Comparison of ENCODE assay signal across 11 mouse cellular contexts in the genomic region with DNA sequence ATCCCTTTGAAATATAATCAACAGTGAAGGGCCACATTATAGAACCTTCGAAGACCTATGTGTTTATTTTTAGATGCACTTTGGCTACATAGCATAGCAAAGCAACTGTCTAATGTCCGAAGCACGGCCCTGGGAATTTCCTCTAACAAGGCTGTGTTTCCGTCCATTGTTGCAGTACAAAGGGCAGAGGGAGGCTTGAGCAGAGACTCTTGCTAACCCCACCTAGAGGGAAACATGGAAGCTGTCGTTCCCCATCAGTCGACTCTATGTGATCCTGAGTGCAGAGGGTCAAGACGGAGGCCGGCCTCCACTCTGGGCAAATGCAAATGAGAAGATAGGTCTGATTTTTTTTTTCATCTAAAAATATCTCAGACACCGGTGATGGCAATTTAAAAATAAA. TPM values are rescaled to one million over a fixed set of nuclear protein-coding genes. Genes with fewer than 3 reads are reported as not detected.
DNase-seq lines count a peak whose midpoint lies in the region; ATAC-seq and TF ChIP-seq lines count a peak whose summit lies in the region.
"Had no signal": no experiment of that assay in that cellular context is flagged by ENCODE, and none has a peak within 500 bp of the region (broad histone marks: within the 10 kb centered on the region; RNA-seq: fewer than 3 reads in every experiment).

No protein-coding gene starts in this region.

- no peaks in the 10 kb centered on the region for H3K27me3 ChIP-seq in embryonic facial prominence, embryonic 14.5 days (replicated peaks; ENCODE audit: control insufficient read depth, insufficient read depth, low read length)
- 0 out of 2 replicates have a peak, but pooled peaks cover 3% of the 10 kb centered on the region for H3K27me3 ChIP-seq in embryonic facial prominence, embryonic 10.5 days (replicated peaks; ENCODE audit: low read depth, poor library complexity, severe bottlenecking)
- no peaks in the 10 kb centered on the region for H3K27me3 ChIP-seq in heart, embryonic 16.5 days (ENCODE audit: control insufficient read depth, insufficient read depth, low read length)
- no peaks in the 10 kb centered on the region for H3K27me3 ChIP-seq in lung, embryonic 14.5 days (ENCODE audit: insufficient read depth, low read length)
- H3K27me3 ChIP-seq: embryonic facial prominence, embryonic 15.5 days; Patski; stomach, embryonic 15.5 days had no signal

- H3K36me3 ChIP-seq in embryonic facial prominence, embryonic 14.5 days (ENCODE audit: control insufficient read depth, insufficient read depth, low read length): no peaks in the 10 kb centered on the region
- no peaks in the 10 kb centered on the region for H3K36me3 ChIP-seq in embryonic facial prominence, embryonic 10.5 days (replicated peaks)
- no peaks in the 10 kb centered on the region for H3K36me3 ChIP-seq in heart, embryonic 16.5 days (ENCODE audit: control insufficient read depth, insufficient read depth)
- H3K36me3 ChIP-seq in lung, embryonic 14.5 days (ENCODE audit: insufficient read depth): no peaks in the 10 kb centered on the region
- H3K36me3 ChIP-seq: embryonic facial prominence, embryonic 15.5 days; stomach, embryonic 15.5 days had no signal

- H3K9me3 ChIP-seq in embryonic facial prominence, embryonic 14.5 days (ENCODE audit: control insufficient read depth, low read length): no peaks in the 10 kb centered on the region
- H3K9me3 ChIP-seq in embryonic facial prominence, embryonic 10.5 days: no peaks in the 10 kb centered on the region
- H3K9me3 ChIP-seq in heart, embryonic 16.5 days (replicated peaks; ENCODE audit: control insufficient read depth, low read length): no peaks in the 10 kb centered on the region
- H3K9me3 ChIP-seq in lung, embryonic 14.5 days (ENCODE audit: low read depth, low read length): no peaks in the 10 kb centered on the region
- H3K9me3 ChIP-seq: embryonic facial prominence, embryonic 15.5 days; stomach, embryonic 15.5 days had no signal

- H3K27ac ChIP-seq in embryonic facial prominence, embryonic 14.5 days (replicated peaks; ENCODE audit: low read depth, low read length): no peak overlapping the region
- H3K27ac ChIP-seq in embryonic facial prominence, embryonic 10.5 days (replicated peaks): no peak overlapping the region
- peak overlapping the region; percentile 5; the same call in 1 of the 2 replicates for H3K27ac ChIP-seq in heart, embryonic 16.5 days (ENCODE audit: low read length)
- H3K27ac ChIP-seq in lung, embryonic 14.5 days (ENCODE audit: low read depth): no peak overlapping the region
- H3K27ac ChIP-seq: embryonic facial prominence, embryonic 15.5 days; stomach, embryonic 15.5 days had no signal

- H3K4me1 ChIP-seq in embryonic facial prominence, embryonic 14.5 days (ENCODE audit: control insufficient read depth, insufficient read depth, low read length): no peaks in the 10 kb centered on the region
- 0 out of 2 replicates have a peak, but pooled peaks cover 4% of the 10 kb centered on the region for H3K4me1 ChIP-seq in embryonic facial prominence, embryonic 10.5 days
- H3K4me1 ChIP-seq in heart, embryonic 16.5 days (ENCODE audit: control insufficient read depth, insufficient read depth, low read length): peaks cover 24% of the 10 kb centered on the region
- no peaks in the 10 kb centered on the region; the same call in 1 of the 2 replicates for H3K4me1 ChIP-seq in lung, embryonic 14.5 days (ENCODE audit: insufficient read depth)
- H3K4me1 ChIP-seq: embryonic facial prominence, embryonic 15.5 days; stomach, embryonic 15.5 days had no signal

- H3K9ac ChIP-seq in embryonic facial prominence, embryonic 14.5 days (ENCODE audit: low read depth, low read length): no peak overlapping the region
- H3K9ac ChIP-seq in heart, embryonic 16.5 days (ENCODE audit: low read length): no peak overlapping the region
- H3K9ac ChIP-seq in lung, embryonic 14.5 days: no peak overlapping the region
- H3K9ac ChIP-seq: embryonic facial prominence, embryonic 15.5 days; stomach, embryonic 15.5 days had no signal

- ATAC-seq in embryonic facial prominence, embryonic 14.5 days (ENCODE audit: low read depth): no peak
- peak; percentile 39; the same call in 1 of the 2 replicates for ATAC-seq in heart, embryonic 16.5 days (replicated peaks; ENCODE audit: extremely low read depth, insufficient read depth, low FRiP score)
- ATAC-seq in lung, embryonic 14.5 days (ENCODE audit: insufficient read depth): no peak
- ATAC-seq: Patski had no signal

- H3K4me3 ChIP-seq in embryonic facial prominence, embryonic 14.5 days (ENCODE audit: low read depth, low read length): no peak overlapping the region
- H3K4me3 ChIP-seq in embryonic facial prominence, embryonic 10.5 days: no peak overlapping the region
- no peak overlapping the region for H3K4me3 ChIP-seq in heart, embryonic 16.5 days (ENCODE audit: low read length)
- H3K4me3 ChIP-seq in lung, embryonic 14.5 days (ENCODE audit: low read depth, low read length): no peak overlapping the region
- H3K4me3 ChIP-seq: embryonic facial prominence, embryonic 15.5 days; stomach, embryonic 15.5 days had no signal

- no peak for TF ChIP-seq CTCF in lung, embryonic 14.5 days (IDR thresholded peaks at IDR 0.05; ENCODE audit: low read depth)

- WGBS in embryonic facial prominence, embryonic 14.5 days: 71% methylated on average over 9 of the region's 9 CpGs
- WGBS in embryonic facial prominence, embryonic 10.5 days: 69% methylated on average over 9 of the region's 9 CpGs
- 26% methylated on average over 9 of the region's 9 CpGs for WGBS in heart, embryonic 16.5 days
- WGBS in lung, embryonic 14.5 days: 50% methylated on average over 9 of the region's 9 CpGs

- DNase-seq in embryonic facial prominence, embryonic 14.5 days (ENCODE audit: low spot score): peak; percentile 41
- no peak for DNase-seq in embryonic facial prominence, embryonic 10.5 days (ENCODE audit: low spot score)
- peak; percentile 5 for DNase-seq in ZHBTc4 (ENCODE audit: low read depth, low spot score)
- DNase-seq in lung, embryonic 14.5 days: peak; percentile 54
- DNase-seq in cerebellum, postnatal 10 days: no peak
- DNase-seq in thymus, postnatal 14 days: no peak
- no peak for DNase-seq in spleen, postnatal 10 days (ENCODE audit: low spot score in 2 of 2)

- no peak overlapping the region for H3K4me2 ChIP-seq in embryonic facial prominence, embryonic 14.5 days (ENCODE audit: low read depth, low read length)
- 0 out of 2 replicates have a peak overlapping the region, but pooled peaks have one; percentile 3 for H3K4me2 ChIP-seq in heart, embryonic 16.5 days (ENCODE audit: low read depth, low read length)
- no peak overlapping the region for H3K4me2 ChIP-seq in lung, embryonic 14.5 days
- H3K4me2 ChIP-seq: embryonic facial prominence, embryonic 15.5 days; stomach, embryonic 15.5 days had no signal

RNA-seq across cellular contexts. Expression of a gene that starts 6.2 kb away (rescaled TPM):
- 10.9 and 13.0 TPM in 2 replicates for polyA plus RNA-seq in embryonic facial prominence, embryonic 14.5 days (2014; fragmentation: Nextera tagmentation; extraction: Ambion mirVana)
- polyA plus RNA-seq in embryonic facial prominence, embryonic 10.5 days (2016; fragmentation: Nextera tagmentation; extraction: Ambion mirVana): 7.4 and 8.2 TPM in 2 replicates
- 21.5 and 26.3 TPM in 2 replicates for polyA plus RNA-seq in heart, embryonic 16.5 days (2015; fragmentation: Nextera tagmentation; extraction: Ambion mirVana)
- polyA plus RNA-seq in lung, embryonic 14.5 days (2014; fragmentation: Nextera tagmentation; extraction: Ambion mirVana): 18.5 and 18.8 TPM in 2 replicates

Comparison
In these comparisons a context has a peak if more than half of its experiments do, and no peak if none do; other contexts are left out.
1. DNase-seq: peak in embryonic facial prominence, embryonic 14.5 days (single experiment), ZHBTc4 (single experiment) and lung, embryonic 14.5 days (single experiment); none in embryonic facial prominence, embryonic 10.5 days (single experiment), cerebellum, postnatal 10 days (0 of 2), thymus, postnatal 14 days (single experiment) and spleen, postnatal 10 days (0 of 2).